Mouse (Mus musculus) hindbrain, embryonic 10.5 days (tissue): ENCODE results near the gene Dcp1b. TPM values are rescaled to one million over a fixed set of nuclear protein-coding genes. Genes with fewer than 3 reads are reported as not detected.

Experiments
- DNase-seq: peaks from one replicate; pipeline ENCODE4 v3.0.0-alpha.2; 2017; ENCODE audit warnings: low spot score
- H3K27ac ChIP-seq: fragments of 300-500 bp; sonication (generic); 2 replicates; pipeline ENCODE4 v1.5.1; 2016; ENCODE audit warnings: mild to moderate bottlenecking, moderate library complexity
- H3K27me3 ChIP-seq: fragments of 300-500 bp; sonication (generic); 2 replicates; pipeline ENCODE4 v1.6.1; 2016; ENCODE audit warnings: mild to moderate bottlenecking; ENCODE audit not compliant: poor library complexity, insufficient read depth, severe bottlenecking
- H3K36me3 ChIP-seq: fragments of 300-500 bp; sonication (generic); 2 replicates; pipeline ENCODE4 v1.6.1; 2016; ENCODE audit warnings: mild to moderate bottlenecking, moderate library complexity
- H3K4me1 ChIP-seq: fragments of 300-500 bp; sonication (generic); replicated peaks from 2 replicates; pipeline ENCODE4 v1.6.1; 2016; ENCODE audit warnings: mild to moderate bottlenecking
- H3K4me3 ChIP-seq: fragments of 300-500 bp; sonication (generic); 2 replicates; pipeline ENCODE4 v1.5.1; 2016; ENCODE audit warnings: mild to moderate bottlenecking, moderate library complexity
- H3K9me3 ChIP-seq: fragments of 300-500 bp; sonication (generic); 2 replicates; pipeline ENCODE4 v1.6.1; 2016; ENCODE audit warnings: mild to moderate bottlenecking, moderate library complexity
- WGBS: fragments of 180-500 bp; shearing (Covaris S2); methylation state at CpG from one replicate; pipeline ENCODE4 v1.1.7; 2016; 5-methylcytosine and 5-hydroxymethylcytosine counted together
- polyA plus RNA-seq: library from polyadenylated mRNA; unstranded; fragments of >200 nt; fragmentation: Nextera tagmentation; extraction: Ambion mirVana; gene quantifications from 2 replicates; pipeline ENCODE4 v1.2.1, GENCODE M21; 2016

Dcp1b gene
- polyA plus RNA-seq, 1 experiment from 2014 or later: 11.1 TPM

DNA sequence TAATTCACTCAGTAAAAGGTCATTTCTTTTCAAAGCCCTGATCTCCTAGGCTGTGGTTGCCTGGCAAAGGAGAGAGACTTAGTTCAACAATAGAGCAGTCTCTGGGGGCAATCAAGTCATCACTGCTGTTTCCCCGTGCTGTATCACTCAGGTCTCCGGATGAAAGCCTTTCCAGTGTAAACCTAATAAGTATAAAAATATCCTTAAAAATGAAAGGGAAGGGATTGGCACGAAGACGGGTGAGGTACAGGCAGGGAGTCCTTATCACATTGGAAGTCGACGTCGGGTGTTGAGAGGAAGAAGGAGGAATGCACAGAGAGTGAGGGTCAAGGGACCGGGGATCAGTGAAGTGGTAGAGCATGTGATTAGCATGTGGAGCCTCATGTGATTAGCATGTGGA is 2.0 kb downstream of the Dcp1b start:
- WGBS: 74% methylated on average over 8 of the region's 8 CpGs
- Histone ChIP-seq H3K4me3 (no peak overlapping the region), H3K27ac (no peak overlapping the region; the same call in 1 of the 2 replicates), H3K27me3 (no peaks in the 10 kb centered on the region), H3K36me3 (no peaks in the 10 kb centered on the region), H3K9me3 (no peaks in the 10 kb centered on the region), H3K4me1 (peaks cover 24% of the 10 kb centered on the region)
- DNase-seq: no peak

DNA sequence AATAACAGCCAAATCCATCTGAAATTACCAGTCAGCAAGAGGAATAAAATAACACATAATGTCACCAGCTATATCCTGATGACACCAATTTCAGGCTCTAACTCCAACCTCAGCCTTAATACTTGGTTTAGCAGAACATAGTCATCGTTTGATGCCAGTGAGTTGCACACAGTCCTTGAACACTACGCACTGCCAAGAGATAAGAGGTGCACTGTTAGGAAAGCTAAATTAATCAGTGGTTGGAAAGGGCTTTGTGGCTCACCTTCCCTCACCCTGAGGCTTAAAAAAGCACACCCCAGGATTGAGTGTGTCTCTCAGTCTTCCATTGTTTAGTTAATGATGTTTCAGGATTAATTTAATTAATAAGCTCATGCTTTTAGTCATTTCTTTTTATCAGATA is 5.1 kb downstream of the Dcp1b start:
- Histone ChIP-seq H3K27ac (no peak overlapping the region), H3K36me3 (peaks cover 18% of the 10 kb centered on the region), H3K4me3 (no peak overlapping the region), H3K4me1 (peaks cover 19% of the 10 kb centered on the region), H3K9me3 (no peaks in the 10 kb centered on the region), H3K27me3 (no peaks in the 10 kb centered on the region)
- WGBS: 92% methylated on average over 2 of the region's 2 CpGs
- no peak for DNase-seq

DNA sequence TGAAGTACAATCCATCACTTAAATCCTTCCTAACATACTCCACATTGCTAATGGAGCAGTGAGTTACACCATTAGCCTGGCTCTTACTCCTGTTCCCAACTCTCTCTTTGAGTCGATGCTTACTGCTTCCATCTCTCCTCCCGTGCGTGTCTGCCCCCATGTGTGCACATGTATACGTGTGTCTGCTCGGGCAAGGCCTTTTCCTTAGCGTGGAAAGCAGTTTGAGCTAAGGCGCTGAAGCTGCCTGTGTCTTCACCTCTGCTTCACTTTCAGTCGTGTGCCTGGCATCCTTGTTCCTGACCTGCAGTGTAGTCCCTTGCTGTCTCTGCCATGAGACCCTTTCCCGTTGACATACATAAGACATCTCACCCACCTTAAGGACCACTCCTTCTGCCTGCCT is 7.2 kb downstream of the Dcp1b start:
- H3K4me1 ChIP-seq: peaks cover 4% of the 10 kb centered on the region
- H3K9me3 ChIP-seq: no peaks in the 10 kb centered on the region
- no peak overlapping the region for H3K4me3 ChIP-seq
- H3K27me3 ChIP-seq: no peaks in the 10 kb centered on the region
- WGBS: 92% methylated on average over 9 of the region's 9 CpGs
- H3K36me3 ChIP-seq: peaks cover 25% of the 10 kb centered on the region
- no peak overlapping the region for H3K27ac ChIP-seq
- DNase-seq: no peak

DNA sequence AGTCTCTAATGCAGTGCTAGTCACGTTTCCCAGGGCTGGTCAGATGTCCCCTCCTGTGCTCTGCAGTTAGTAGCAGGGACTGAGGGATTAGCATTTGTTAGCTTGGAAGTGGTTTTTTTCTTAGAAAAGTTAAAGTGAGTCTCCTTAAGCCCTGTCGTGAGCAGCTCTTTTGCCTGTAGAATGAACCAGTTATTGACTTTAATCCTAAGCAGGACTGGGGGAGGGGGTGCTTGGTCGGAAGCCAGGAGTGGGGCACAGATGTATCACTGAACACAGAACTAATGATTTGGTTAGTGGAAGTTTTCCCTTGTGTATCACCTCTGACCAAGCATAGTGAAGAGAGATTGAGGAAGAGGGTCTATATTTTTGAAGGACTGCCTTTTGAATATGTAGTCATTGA is 8.7 kb downstream of the Dcp1b start:
- Histone ChIP-seq H3K27ac (no peak overlapping the region), H3K4me1 (no peaks in the 10 kb centered on the region), H3K27me3 (no peaks in the 10 kb centered on the region), H3K36me3 (peaks cover 34% of the 10 kb centered on the region), H3K4me3 (no peak overlapping the region), H3K9me3 (no peaks in the 10 kb centered on the region)
- no peak for DNase-seq
- 63% methylated on average over 3 of the region's 3 CpGs for WGBS

DNA sequence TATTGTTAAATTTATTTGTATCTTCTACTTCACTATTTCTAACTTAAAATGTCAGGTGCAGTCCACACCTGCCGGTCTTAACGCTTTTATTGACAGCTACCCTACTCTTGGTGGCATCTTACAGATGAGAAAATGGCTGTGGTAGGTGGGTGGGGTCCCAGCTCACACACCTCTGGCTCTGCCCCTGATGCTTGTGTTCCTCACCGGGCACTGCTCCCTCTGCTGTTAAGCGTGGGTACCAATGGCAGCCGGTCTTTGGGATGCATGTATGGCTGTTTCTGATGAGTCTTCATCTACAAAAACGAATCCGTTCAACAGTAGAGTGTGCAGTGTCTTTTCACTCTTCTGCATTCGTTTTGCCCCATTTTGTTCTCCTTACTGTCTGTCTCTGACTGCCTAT is 11.6 kb downstream of the Dcp1b start:
- Histone ChIP-seq H3K4me1 (no peaks in the 10 kb centered on the region), H3K9me3 (no peaks in the 10 kb centered on the region), H3K4me3 (no peak overlapping the region), H3K27me3 (no peaks in the 10 kb centered on the region), H3K27ac (no peak overlapping the region), H3K36me3 (peaks cover 60% of the 10 kb centered on the region)
- 63% methylated on average over 8 of the region's 8 CpGs for WGBS
- DNase-seq: peak; percentile 13

DNA sequence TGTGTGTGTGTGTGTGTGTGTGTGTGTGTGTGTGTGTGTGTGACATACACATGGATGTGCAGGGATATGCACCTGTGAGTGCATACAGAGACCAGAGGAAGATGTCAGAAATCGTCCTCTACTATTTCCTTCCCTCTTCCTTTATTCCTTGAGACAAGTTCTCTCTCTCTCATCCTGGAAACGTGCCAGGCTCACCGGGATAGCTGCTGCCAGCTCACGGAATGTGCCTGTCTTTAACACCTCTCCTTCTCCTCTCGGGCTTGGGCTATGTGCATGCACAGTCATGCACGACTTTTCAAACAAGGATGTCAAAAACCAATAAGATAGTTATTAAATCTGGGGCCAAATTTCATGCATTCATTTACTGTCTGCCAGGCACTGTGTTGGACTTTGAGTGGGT is 12.6 kb downstream of the Dcp1b start:
- no peak for DNase-seq
- Histone ChIP-seq H3K4me3 (no peak overlapping the region), H3K27ac (no peak overlapping the region), H3K4me1 (no peaks in the 10 kb centered on the region), H3K27me3 (no peaks in the 10 kb centered on the region), H3K9me3 (no peaks in the 10 kb centered on the region), H3K36me3 (peaks cover 70% of the 10 kb centered on the region)
- WGBS: 89% methylated on average over 6 of the region's 6 CpGs

DNA sequence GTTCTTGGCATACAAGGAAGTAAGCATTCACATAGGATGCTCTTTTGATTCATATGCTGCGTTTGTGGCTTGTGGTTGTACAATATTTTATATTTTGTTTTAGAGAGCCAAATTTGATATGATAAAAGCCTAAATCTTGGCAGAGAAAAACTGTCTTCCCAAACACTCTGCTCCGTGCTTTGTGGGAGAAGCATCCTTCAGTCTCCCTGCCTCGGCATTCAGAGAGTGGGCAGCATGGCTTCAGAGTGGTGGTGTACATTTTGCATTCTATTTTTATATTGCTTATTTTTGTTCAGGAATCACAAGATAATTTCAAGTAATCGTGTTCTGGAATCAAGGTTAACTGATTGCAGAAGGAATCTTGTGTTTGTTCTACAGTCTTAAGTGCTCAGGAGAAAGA is 16.4 kb downstream of the Dcp1b start:
- H3K27me3 ChIP-seq: no peaks in the 10 kb centered on the region
- no peaks in the 10 kb centered on the region for H3K9me3 ChIP-seq
- peaks cover 76% of the 10 kb centered on the region for H3K36me3 ChIP-seq
- no peak for DNase-seq
- WGBS: 95% methylated on average over 4 of the region's 4 CpGs
- H3K4me3 ChIP-seq: no peak overlapping the region
- H3K27ac ChIP-seq: no peak overlapping the region
- H3K4me1 ChIP-seq: no peaks in the 10 kb centered on the region; the same call in 1 of the 2 replicates

DNA sequence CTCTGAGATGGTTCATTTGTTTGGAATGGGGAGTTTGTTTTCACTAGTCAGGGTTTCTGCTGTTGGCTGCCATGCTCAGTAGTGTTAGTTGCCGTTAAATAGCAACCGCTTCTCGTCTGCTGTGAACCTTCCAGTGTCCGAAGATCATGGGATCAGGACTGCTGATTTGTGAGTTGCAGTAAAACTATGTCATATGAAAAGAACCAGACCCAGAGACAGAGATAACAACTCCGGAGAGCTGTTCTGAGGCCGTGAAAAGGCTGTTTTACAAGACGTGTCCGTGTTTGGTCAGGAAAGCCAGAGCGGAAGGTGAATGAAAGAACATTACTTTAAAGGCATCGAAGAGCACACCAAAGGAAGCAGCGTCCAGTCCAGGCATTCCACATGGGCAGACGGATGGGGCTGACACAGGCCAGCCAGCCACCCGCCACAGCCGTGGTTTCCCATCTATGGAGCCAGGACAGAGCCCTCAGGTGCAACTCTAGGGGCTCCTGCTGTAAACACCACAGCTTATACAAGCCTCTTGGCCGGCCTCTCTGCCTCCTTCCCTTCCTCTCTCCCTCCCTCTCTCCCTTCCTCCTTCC is 18.6 kb downstream of the Dcp1b start:
- Histone ChIP-seq H3K9me3 (no peaks in the 10 kb centered on the region), H3K4me3 (no peak overlapping the region), H3K4me1 (peaks cover 6% of the 10 kb centered on the region), H3K27ac (no peak overlapping the region), H3K36me3 (peaks cover 61% of the 10 kb centered on the region), H3K27me3 (no peaks in the 10 kb centered on the region)
- no peak for DNase-seq
- WGBS: 84% methylated on average over 15 of the region's 15 CpGs

DNA sequence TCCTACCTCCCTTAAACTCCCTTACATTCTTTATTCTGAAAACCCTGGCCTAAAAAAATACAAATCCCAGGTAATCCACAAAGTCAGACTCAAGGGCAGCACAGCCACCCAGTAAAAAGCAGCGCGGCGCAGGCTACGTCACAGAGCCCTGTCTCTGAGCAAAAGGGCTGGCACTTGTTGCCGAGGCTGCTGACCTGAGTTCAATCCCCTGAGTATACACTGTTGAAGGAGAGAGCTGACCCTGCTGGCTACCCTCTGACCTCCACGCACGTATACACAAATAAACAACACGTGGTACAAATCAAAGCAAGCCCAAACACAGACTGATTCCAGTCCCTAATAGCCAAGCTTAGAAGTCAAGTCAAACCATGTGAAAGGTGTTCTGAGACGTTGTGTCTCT is 19.1 kb downstream of the Dcp1b start:
- Histone ChIP-seq H3K4me3 (no peak overlapping the region), H3K9me3 (no peaks in the 10 kb centered on the region), H3K36me3 (peaks cover 59% of the 10 kb centered on the region), H3K4me1 (peaks cover 11% of the 10 kb centered on the region), H3K27ac (no peak overlapping the region), H3K27me3 (no peaks in the 10 kb centered on the region)
- WGBS: 72% methylated on average over 9 of the region's 9 CpGs
- DNase-seq: peak; percentile 16

DNA sequence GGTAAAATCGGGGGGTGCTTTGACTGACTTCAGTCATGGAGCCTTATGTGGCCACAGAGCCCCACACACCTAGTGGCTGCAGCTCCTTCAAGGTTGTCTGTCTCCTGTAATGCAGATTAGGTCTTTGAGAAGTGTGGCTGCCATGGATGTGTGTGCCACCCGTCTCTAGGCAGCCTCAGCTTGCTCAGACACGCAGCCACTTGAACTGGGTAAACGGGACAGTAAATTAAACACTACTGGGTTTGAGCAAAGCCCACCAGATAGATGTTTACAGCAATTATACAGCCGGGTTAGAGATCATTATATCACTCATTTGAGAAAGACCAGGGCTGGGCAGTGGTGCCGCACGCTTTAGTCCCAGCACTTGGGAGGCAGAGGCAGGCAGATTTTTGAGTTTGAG is 19.5 kb downstream of the Dcp1b start:
- no peak overlapping the region for H3K4me3 ChIP-seq
- H3K4me1 ChIP-seq: peaks cover 15% of the 10 kb centered on the region
- WGBS: 88% methylated on average over 7 of the region's 7 CpGs
- H3K27me3 ChIP-seq: no peaks in the 10 kb centered on the region
- DNase-seq: no peak
- H3K36me3 ChIP-seq: peaks cover 55% of the 10 kb centered on the region
- H3K27ac ChIP-seq: no peak overlapping the region
- no peaks in the 10 kb centered on the region for H3K9me3 ChIP-seq

DNA sequence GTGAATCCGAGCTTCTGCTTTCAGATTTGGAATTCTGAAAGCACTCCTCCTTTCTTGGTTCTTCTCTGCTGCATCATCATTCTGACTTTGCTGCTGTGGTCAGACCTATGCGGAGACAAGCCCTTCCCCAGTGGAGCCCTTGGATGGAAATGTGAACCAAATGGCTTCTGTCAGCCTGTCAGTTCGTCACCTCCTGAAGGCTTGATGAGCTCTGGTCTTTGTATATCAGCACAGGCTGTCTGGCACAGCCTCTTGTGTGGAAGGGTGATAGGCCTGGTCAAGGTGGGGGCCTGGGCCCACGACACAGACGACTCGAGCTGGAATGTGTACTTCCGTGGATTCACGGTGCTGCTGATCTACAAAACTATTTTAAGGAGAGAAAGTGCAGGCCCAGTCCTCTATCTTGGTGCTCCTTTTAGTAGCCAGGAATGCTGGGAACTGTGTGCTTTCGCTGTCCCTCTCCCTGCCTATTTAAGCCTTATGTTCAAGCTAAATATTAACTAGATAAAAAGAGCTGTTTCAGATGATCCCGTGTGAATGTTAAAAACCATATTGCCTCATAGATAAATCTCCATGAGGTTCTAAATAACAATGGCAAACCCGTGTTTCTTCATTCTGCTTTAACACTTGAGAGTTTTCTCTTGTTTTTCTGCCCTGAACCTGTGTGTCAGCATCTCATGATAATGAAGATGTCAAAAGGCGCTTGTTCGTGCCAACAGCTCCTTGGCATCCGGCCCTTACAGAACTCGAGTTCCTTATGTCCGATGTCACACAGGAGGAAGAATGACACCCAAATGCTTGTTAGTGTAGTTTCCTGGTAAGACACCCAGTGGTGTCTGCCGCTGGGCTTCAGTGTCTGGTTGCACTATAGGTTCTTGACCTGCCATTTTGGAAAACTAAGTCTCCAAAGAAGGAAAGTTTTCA is 21.6 kb downstream of the Dcp1b start, which contains the start of gene Cacna1c:
Gene Cacna1c (minus strand): TSS at position 37 of the 924 bp plus-strand sequence.
- 85% methylated on average over 17 of the region's 17 CpGs for WGBS
- DNase-seq: no peak

DNA sequence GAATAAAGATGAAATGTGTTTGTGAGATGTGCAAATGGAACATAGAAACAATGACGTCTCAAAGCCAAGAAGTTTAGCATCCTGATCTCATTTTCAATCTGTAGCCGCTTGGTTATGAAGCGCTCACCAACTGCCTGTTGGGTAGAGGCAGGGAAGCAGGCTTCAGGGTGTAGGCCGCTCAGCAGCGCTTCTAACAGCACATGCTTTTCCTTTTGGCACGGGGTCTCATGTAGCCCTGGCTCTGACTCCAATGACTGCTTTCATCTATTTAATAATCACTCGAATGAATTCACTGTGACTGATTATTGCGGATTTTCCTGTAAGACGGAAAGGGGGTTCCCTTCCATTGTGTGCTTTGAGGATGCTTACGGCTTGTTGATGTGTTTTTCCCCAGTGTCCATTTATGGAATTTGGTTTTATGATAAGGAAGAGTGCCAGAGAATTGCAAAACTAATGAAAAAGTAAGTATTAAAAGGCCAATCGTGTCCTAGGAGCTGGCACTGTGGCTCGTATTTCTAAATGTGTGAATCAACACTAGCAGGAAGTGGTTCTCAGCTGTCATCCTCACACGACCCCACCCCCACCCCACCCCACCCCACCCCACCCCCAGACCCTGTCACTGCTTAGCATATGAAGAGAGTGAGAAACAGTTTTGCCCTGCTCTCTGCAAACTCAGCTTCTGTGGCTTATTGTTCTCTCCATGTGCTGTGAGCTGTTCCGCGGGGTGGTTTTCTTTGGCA is 23.7 kb downstream of the Dcp1b start:
- Histone ChIP-seq H3K36me3 (peaks cover 40% of the 10 kb centered on the region), H3K4me1 (peaks cover 17% of the 10 kb centered on the region), H3K27ac (peak overlapping the region; percentile 65), H3K9me3 (no peaks in the 10 kb centered on the region), H3K27me3 (no peaks in the 10 kb centered on the region), H3K4me3 (no peak overlapping the region)
- 46% methylated on average over 15 of the region's 15 CpGs for WGBS
- DNase-seq: peak; percentile 17

More for the DNA sequence above, 21.6 kb downstream of the Dcp1b start, which contains the start of gene Cacna1c:
- peaks cover 17% of the 10 kb centered on the region for H3K4me1 ChIP-seq
- H3K4me3 ChIP-seq: no peak within 1 kb of the TSS
- no peaks in the 10 kb centered on the region for H3K9me3 ChIP-seq
- peaks cover 44% of the 10 kb centered on the region for H3K36me3 ChIP-seq
- H3K27ac ChIP-seq: no peak within 1 kb of the TSS
- no peaks in the 10 kb centered on the region for H3K27me3 ChIP-seq
